Mouse (Mus musculus) megakaryocyte, adult 5-6 weeks (primary cell): ENCODE results near the gene Cog4. TPM values are rescaled to one million over a fixed set of nuclear protein-coding genes. Genes with fewer than 3 reads are reported as not detected.
A peak's percentile ranks its signal among the peaks of the same experiment; 100 is the strongest.
"Not testable (repeated sequence)": the region's sequence is repeated elsewhere in the genome, so short reads cannot be mapped to it uniquely, and the experiment has no call there.

Experiments
- ATAC-seq: 2 replicates; pipeline ENCODE4 v1.8.0; 2016; ENCODE audit warnings: mild to moderate bottlenecking, inconsistent platforms; ENCODE audit not compliant: poor library complexity, severe bottlenecking
- total RNA-seq, 2 experiments: library from RNA; stranded (forward) in 1 of 2; stranded (reverse) in 1 of 2; fragments of 153-499, 151-499 nt in 1 of 2; fragments of 221-1000, 200-1000 nt in 1 of 2; gene quantifications; 2 replicates each; pipeline versions ENCODE4 v1.2.3 to v1.2.4; 2015 to 2017

Cog4 gene
- total RNA-seq, 2 experiments from 2014 or later, result 13.6 to 31.8 TPM

- ATAC-seq, result peak; percentile 7
Measured at GRCm38 (mm10) chr8:110920032-110920772, 73.8 kb downstream of the Cog4 start.

GRCm38 (mm10) chr8:110920773-110921277, 74.4 kb downstream of the Cog4 start:
- no peak for ATAC-seq

- no peak for ATAC-seq
Measured at GRCm38 (mm10) chr8:110921492-110922230, 75.3 kb downstream of the Cog4 start.

GRCm38 (mm10) chr8:110925691-110926140, 79.3 kb downstream of the Cog4 start:
- no peak for ATAC-seq

GRCm38 (mm10) chr8:110926690-110927089, 80.3 kb downstream of the Cog4 start:
- no peak for ATAC-seq

GRCm38 (mm10) chr8:110928435-110928834, 82.0 kb downstream of the Cog4 start:
- ATAC-seq, result no peak

- ATAC-seq, result no peak
Measured at GRCm38 (mm10) chr8:110929066-110929465, 82.7 kb downstream of the Cog4 start.

GRCm38 (mm10) chr8:110929672-110930071, 83.3 kb downstream of the Cog4 start:
- not testable (repeated sequence) for ATAC-seq

- ATAC-seq, result peak; percentile 50
Measured at GRCm38 (mm10) chr8:110931176-110931939, 85.0 kb downstream of the Cog4 start.

Other genes starting within 250 kb of the Cog4 start
- gene Vac14, start 228.0 kb upstream of the Cog4 start, total RNA-seq (2015), result 36.1 and 37.6 TPM in 2 replicates
- 24.3 and 25.5 TPM in 2 replicates for gene Vac14, start 228.0 kb upstream of the Cog4 start, total RNA-seq (2017)
- 0.80 and 0.85 TPM in 2 replicates for gene Mtss1l, start 125.1 kb upstream of the Cog4 start, total RNA-seq (2015)
- 0.04 and 0.41 TPM in 2 replicates for gene Mtss1l, start 125.1 kb upstream of the Cog4 start, total RNA-seq (2017)
- not detected in 2 replicates for gene Il34, start 40.7 kb upstream of the Cog4 start, total RNA-seq (2015)
- not detected in 2 replicates for gene Il34, start 40.7 kb upstream of the Cog4 start, total RNA-seq (2017)
- 58.4 and 63.2 TPM in 2 replicates for gene Sf3b3, start 187 bp downstream of the Cog4 start, total RNA-seq (2015)
- gene Sf3b3, start 187 bp downstream of the Cog4 start, total RNA-seq (2017), result 74.7 and 87.7 TPM in 2 replicates
- gene Fuk, start 55.9 kb downstream of the Cog4 start, total RNA-seq (2015), result 1.5 and 3.4 TPM in 2 replicates
- gene Fuk, start 55.9 kb downstream of the Cog4 start, total RNA-seq (2017), result 3.7 TPM in 2 replicates
- 23.1 and 25.0 TPM in 2 replicates for gene St3gal2, start 73.3 kb downstream of the Cog4 start, total RNA-seq (2015)
- 15.2 and 17.0 TPM in 2 replicates for gene St3gal2, start 73.3 kb downstream of the Cog4 start, total RNA-seq (2017)
- 41.4 and 44.5 TPM in 2 replicates for gene Ddx19a, start 151.2 kb downstream of the Cog4 start, total RNA-seq (2015)
- 22.4 and 32.5 TPM in 2 replicates for gene Ddx19a, start 151.2 kb downstream of the Cog4 start, total RNA-seq (2017)
- 4.3 and 5.5 TPM in 2 replicates for gene Ddx19b, start 185.2 kb downstream of the Cog4 start, total RNA-seq (2015)
- gene Ddx19b, start 185.2 kb downstream of the Cog4 start, total RNA-seq (2017), result 8.6 and 10.5 TPM in 2 replicates
- 8.4 and 10.3 TPM in 2 replicates for gene Aars, start 186.5 kb downstream of the Cog4 start, total RNA-seq (2015)
- gene Aars, start 186.5 kb downstream of the Cog4 start, total RNA-seq (2017), result 26.0 and 29.3 TPM in 2 replicates
- gene Exosc6, start 209.7 kb downstream of the Cog4 start, total RNA-seq (2015), result 7.4 and 13.8 TPM in 2 replicates
- 11.3 and 13.4 TPM in 2 replicates for gene Exosc6, start 209.7 kb downstream of the Cog4 start, total RNA-seq (2017)
- not detected in 2 replicates for gene Clec18a, start 245.8 kb downstream of the Cog4 start, total RNA-seq (2015)
- not detected in 2 replicates for gene Clec18a, start 245.8 kb downstream of the Cog4 start, total RNA-seq (2017)
- 8.1 and 9.6 TPM in 2 replicates for gene Pdpr, start 248.0 kb downstream of the Cog4 start, total RNA-seq (2015)
- 14.9 and 18.5 TPM in 2 replicates for gene Pdpr, start 248.0 kb downstream of the Cog4 start, total RNA-seq (2017)